ENCODE assay signal across 7 mouse cellular contexts in genomic region chr12:113075063-113075454, GRCm38 (mm10). TPM values are rescaled to one million over a fixed set of nuclear protein-coding genes. Genes with fewer than 3 reads are reported as not detected.
DNase-seq lines count a peak whose midpoint lies in the region; ATAC-seq and TF ChIP-seq lines count a peak whose summit lies in the region.

No protein-coding gene starts in this region.

- peak overlapping the region; percentile 96 for H3K4me2 ChIP-seq in intestine, postnatal 0 days (replicated peaks; ENCODE audit: low read depth)
- peak overlapping the region; percentile 92 for H3K4me2 ChIP-seq in midbrain, embryonic 12.5 days (replicated peaks)

- intact Hi-C loops in left cerebral cortex, postnatal 4 days (cut with DNase I) = no loop called here

- H3K4me3 ChIP-seq in intestine, postnatal 0 days (ENCODE audit: low read depth, low read length) = peak overlapping the region; percentile 48
- peak overlapping the region; percentile 52 for H3K4me3 ChIP-seq in midbrain, embryonic 12.5 days
- peak overlapping the region; percentile 68 for H3K4me3 ChIP-seq in small intestine, adult 2 months (ENCODE audit: low read depth, low read length)

- ATAC-seq in intestine, postnatal 0 days = peak; percentile 84
- peak; percentile 80 for ATAC-seq in midbrain, embryonic 12.5 days (ENCODE audit: low FRiP score, low read depth)

- H3K4me1 ChIP-seq in intestine, postnatal 0 days (replicated peaks; ENCODE audit: control insufficient read depth, insufficient read depth, low read length) = no peaks in the 10 kb centered on the region; the same call in 1 of the 2 replicates
- H3K4me1 ChIP-seq in midbrain, embryonic 12.5 days = peaks cover 19% of the 10 kb centered on the region
- H3K4me1 ChIP-seq in small intestine, adult 2 months (ENCODE audit: control insufficient read depth, insufficient read depth, insufficient read length, low read length) = peaks cover 5% of the 10 kb centered on the region; the same call in 1 of the 2 replicates

- TF ChIP-seq CTCF in intestine, postnatal 0 days (IDR thresholded peaks at IDR 0.05; ENCODE audit: low read depth) = peak; percentile 98
- TF ChIP-seq CTCF in small intestine, adult 2 months (IDR thresholded peaks at IDR 0.05; ENCODE audit: extremely low read depth, insufficient read length, insufficient replicate concordance, low read depth, low read length) = peak; percentile 95

- TF ChIP-seq POLR2A in small intestine, adult 2 months (IDR thresholded peaks at IDR 0.05; ENCODE audit: low read depth, low read length) = peak; percentile 79; the same call in 1 of the 2 replicates

- H3K27me3 ChIP-seq in intestine, postnatal 0 days (replicated peaks; ENCODE audit: control insufficient read depth, insufficient read depth, low read length) = no peaks in the 10 kb centered on the region
- H3K27me3 ChIP-seq in midbrain, embryonic 12.5 days = no peaks in the 10 kb centered on the region
- no peaks in the 10 kb centered on the region for H3K27me3 ChIP-seq in small intestine, adult 2 months (ENCODE audit: control insufficient read depth, insufficient read depth, low read length)

- H3K27ac ChIP-seq in intestine, postnatal 0 days (ENCODE audit: low read depth, low read length) = peak overlapping the region; percentile 76
- H3K27ac ChIP-seq in midbrain, embryonic 12.5 days (replicated peaks) = peak overlapping the region; percentile 90
- peak overlapping the region; percentile 75 for H3K27ac ChIP-seq in small intestine, adult 2 months (ENCODE audit: insufficient read depth, low read depth, low read length)

- WGBS in intestine, postnatal 0 days = 3% methylated on average over 10 of the region's 10 CpGs
- 5% methylated on average over 10 of the region's 10 CpGs for WGBS in midbrain, embryonic 12.5 days
- 3% methylated on average over 10 of the region's 10 CpGs for WGBS in small intestine, adult 2 months

- H3K36me3 ChIP-seq in intestine, postnatal 0 days (ENCODE audit: control insufficient read depth, insufficient read depth) = peaks cover 14% of the 10 kb centered on the region; the same call in 1 of the 2 replicates
- peaks cover 22% of the 10 kb centered on the region for H3K36me3 ChIP-seq in midbrain, embryonic 12.5 days
- H3K36me3 ChIP-seq in small intestine, adult 2 months (ENCODE audit: control insufficient read depth, insufficient read depth, low read length) = peaks cover 4% of the 10 kb centered on the region

- peak; percentile 64 for DNase-seq in adrenal gland, adult 8-10 months
- peak; percentile 83 for DNase-seq in embryo, embryonic 9.5 days (ENCODE audit: extremely low spot score)
- peak; percentile 33 for DNase-seq in gonadal fat pad, adult 2 months (ENCODE audit: low read depth)
- peak; percentile 96 for DNase-seq in left cerebral cortex, postnatal 4 days

- H3K9ac ChIP-seq in intestine, postnatal 0 days (ENCODE audit: low read depth, low read length) = peak overlapping the region; percentile 55
- peak overlapping the region; percentile 70 for H3K9ac ChIP-seq in midbrain, embryonic 12.5 days (replicated peaks)

- no peaks in the 10 kb centered on the region for H3K9me3 ChIP-seq in intestine, postnatal 0 days (ENCODE audit: control insufficient read depth)
- no peaks in the 10 kb centered on the region for H3K9me3 ChIP-seq in midbrain, embryonic 12.5 days

RNA-seq across cellular contexts. Expression of gene Tex22, which starts 0.8 kb away (rescaled TPM):
- under 1 TPM in 3 of 4 experiments, not detected in 1; 0.38 to 0.65 (median 0.62) TPM for total RNA-seq in adrenal gland, adult 8-10 months (2022)
- polyA plus RNA-seq in gonadal fat pad, adult 2 months (2012; rRNA removed) = 1.1 and 2.4 TPM in 2 replicates
- polyA plus RNA-seq in intestine, postnatal 0 days (2015; fragmentation: Nextera tagmentation; extraction: Ambion mirVana) = not detected in 2 replicates
- under 1 TPM; 0.40 to 0.74 TPM for total RNA-seq in left cerebral cortex, postnatal 4 days (2021)
- polyA plus RNA-seq in midbrain, embryonic 12.5 days (2016; fragmentation: Nextera tagmentation; extraction: Ambion mirVana) = not detected in 2 replicates
- not detected in 2 replicates for polyA plus RNA-seq in small intestine, adult 2 months (2012; rRNA removed)

RNA-seq across cellular contexts. Expression of gene Mta1, which starts 23.0 kb away (rescaled TPM):
- total RNA-seq in adrenal gland, adult 8-10 months (2022) = 10 to 100 TPM; 81.8 to 92.8 (median 86.8) TPM
- polyA plus RNA-seq in gonadal fat pad, adult 2 months (2012; rRNA removed) = 52.1 and 58.6 TPM in 2 replicates
- polyA plus RNA-seq in intestine, postnatal 0 days (2015; fragmentation: Nextera tagmentation; extraction: Ambion mirVana) = 4.9 and 5.6 TPM in 2 replicates
- 100 to 1,000 TPM; 103 to 105 TPM for total RNA-seq in left cerebral cortex, postnatal 4 days (2021)
- polyA plus RNA-seq in midbrain, embryonic 12.5 days (2016; fragmentation: Nextera tagmentation; extraction: Ambion mirVana) = 19.3 and 20.4 TPM in 2 replicates
- polyA plus RNA-seq in small intestine, adult 2 months (2012; rRNA removed) = 23.9 and 47.6 TPM in 2 replicates

Comparison
In these comparisons a context has a peak if more than half of its experiments do, and no peak if none do; other contexts are left out.
1. Peak in every context shown above with its lines: DNase-seq, ATAC-seq, H3K4me3 ChIP-seq and H3K27ac ChIP-seq.
2. DNase-seq: peak in every context shown above with its lines; median percentile 96 in left cerebral cortex, postnatal 4 days; 83 in embryo, embryonic 9.5 days; 64 in adrenal gland, adult 8-10 months; 33 in gonadal fat pad, adult 2 months.